Mouse (Mus musculus) cerebral cortex, adult 2 months (tissue): Measurements from ENCODE around the gene Gnai1.

Experiments used
- WGBS: fragments of 180-500 bp; shearing (Covaris S2); methylation state at CpG from one replicate; pipeline ENCODE4 v1.1.7; 2018; 5-methylcytosine and 5-hydroxymethylcytosine counted together

Gene Gnai1

GRCm38 (mm10) chr5:18360281-18360819, at the start of gene Gnai1:
Gnai1 (minus strand) TSS chr5:18360355.
- under 1% methylated on average over 70 of the region's 76 CpGs for WGBS

DNA sequence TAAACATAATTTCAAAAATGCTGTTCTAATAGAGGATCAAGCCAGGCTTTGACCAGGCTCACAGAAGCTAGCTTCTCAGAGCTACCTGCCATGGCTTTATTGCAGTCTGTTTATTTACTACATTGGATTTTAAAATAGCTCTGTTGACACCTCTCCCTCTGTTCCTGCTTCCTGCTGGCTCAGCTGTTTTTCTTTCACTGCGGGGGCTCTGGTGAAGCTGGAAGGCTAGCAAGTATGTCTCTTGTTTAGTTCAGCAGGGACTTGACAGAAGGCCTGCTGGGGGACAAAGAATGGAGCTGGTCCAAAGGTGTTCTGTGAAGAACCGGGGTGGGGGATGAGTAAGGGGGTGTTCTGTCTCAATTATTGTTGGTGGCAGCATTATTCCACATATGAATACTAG, 7.7 kb upstream of the Gnai1 start:
- 22% methylated on average over 2 of the region's 2 CpGs for WGBS

- WGBS: 87% methylated on average over 3 of the region's 3 CpGs
These were observed 5.3 kb upstream of the Gnai1 start for GRCm38 (mm10) chr5:18365460-18365859.

DNA sequence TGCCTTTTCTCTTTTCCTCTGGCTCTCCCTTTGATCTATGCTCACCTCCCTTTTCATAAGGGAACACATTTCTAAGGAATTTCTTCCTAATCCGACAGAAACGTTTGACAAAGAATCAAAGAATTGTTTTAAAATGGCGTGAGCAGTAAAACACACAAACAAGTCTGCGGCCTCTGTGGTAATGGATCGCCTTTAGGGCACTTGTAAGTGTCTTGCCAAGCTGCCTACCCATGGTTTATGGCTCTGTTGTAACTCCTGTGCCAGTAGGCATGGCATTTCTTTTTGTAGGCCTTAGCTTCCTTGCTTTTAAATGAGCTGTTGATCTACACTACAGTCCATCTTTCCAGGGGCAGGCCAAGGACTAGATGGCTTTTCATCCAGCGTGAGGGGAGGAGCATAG, 801 bp upstream of the Gnai1 start:
- 42% methylated on average over 6 of the region's 6 CpGs for WGBS

DNA sequence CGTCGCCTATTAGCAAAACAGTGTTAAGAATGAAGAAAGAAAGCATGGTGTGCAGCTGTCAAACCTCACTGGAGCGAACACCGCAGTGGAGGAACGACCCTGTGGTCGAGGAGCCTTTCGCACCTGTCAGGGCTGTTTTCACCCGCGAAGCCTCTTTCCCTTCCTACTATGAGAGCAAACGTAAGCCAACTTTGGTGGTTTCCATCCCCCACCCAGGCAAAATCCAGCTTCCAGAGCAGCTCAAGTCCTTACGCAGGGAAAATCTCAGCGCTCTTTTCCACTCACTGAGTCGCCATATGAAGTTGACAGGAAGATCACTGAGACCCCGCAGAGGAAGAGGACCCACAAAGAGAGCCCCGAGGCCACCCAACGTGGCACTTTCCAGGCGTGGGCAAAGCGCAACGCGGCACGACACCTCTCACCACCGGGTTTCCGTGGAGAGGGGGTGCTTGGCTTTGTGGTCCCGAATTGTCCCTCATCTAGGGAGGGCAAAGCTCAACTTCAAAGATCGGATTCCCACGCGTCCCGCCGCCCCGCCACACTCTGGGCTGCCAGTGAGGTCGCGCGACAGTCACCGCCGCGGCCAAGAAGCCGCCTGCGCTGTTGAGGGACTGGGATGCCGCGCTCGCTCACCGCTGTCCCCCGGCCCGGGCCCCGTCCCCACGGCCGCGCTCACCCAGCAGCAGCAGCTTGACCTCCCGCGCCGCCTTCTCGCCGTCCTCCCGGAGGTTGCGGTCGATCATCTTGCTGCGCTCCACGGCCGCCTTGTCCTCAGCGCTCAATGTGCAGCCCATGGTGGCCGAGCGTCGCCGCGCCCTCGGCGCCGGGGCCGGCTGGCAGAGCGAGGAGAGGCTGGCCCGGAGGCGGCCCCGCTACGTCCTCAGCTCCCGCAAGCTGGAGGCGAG, 527 bp downstream of the Gnai1 start:
- under 1% methylated on average over 73 of the region's 76 CpGs for WGBS

DNA sequence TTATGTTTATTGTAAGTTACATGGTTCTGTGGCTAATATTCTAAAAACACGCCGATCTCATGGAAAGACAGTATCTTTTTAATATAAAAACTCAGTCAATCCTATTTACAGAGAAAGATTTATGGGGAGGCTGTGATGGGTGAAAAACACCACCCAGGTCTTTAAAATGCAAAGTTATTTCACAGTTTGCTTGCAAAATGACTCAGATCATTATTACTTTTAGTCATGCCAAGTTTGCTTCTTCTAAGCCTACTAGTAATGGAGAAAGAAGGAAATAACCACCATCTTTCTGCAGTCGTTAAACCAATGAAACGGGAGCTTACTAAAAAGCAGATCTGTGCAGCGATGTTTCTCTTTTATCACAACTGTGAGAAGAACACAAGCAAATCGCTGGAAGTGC, 1.4 kb downstream of the Gnai1 start:
- WGBS: 14% methylated on average over 6 of the region's 6 CpGs

DNA sequence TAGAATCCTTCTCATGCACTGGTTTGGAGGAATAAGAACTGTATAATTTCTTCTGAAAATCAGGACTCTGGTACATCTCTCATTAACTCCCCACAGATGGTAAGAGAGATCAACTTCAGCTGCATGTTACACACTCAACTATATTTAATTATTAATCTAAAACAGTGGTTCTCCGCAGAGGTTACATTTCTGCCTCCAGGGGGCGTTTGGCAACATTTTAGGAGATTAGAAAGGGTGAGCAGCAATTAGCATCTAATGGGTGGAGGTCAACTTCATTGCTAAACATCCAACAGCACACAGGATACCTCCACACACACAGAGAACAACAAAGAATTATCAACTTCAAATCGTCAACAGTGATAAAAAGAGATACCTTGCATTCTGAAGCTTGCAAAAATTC, 2.0 kb downstream of the Gnai1 start:
- 12% methylated on average over 3 of the region's 3 CpGs for WGBS

DNA sequence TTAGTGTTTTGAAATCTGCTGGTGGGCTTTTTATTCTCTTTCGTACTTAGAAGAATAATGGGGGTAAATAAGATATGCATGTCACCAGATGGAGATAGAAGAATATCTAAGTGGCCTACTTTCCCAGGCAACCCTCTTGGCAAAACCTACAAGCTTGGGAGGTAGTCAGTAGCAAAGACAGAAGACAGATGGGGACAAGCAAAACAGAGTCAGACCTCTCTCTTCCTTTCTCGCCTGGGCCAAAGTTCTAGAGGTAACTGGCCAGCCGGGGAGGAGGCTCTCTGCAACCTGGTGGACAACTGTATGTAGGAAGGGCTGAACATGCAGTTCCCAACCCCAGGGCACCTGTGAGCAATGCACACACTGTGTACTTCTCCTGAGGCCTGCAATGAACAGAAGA, 12.9 kb downstream of the Gnai1 start:
- 58% methylated on average over 3 of the region's 3 CpGs for WGBS

GRCm38 (mm10) chr5:18343455-18344142, 16.6 kb downstream of the Gnai1 start:
- 91% methylated on average over 4 of the region's 4 CpGs for WGBS

DNA sequence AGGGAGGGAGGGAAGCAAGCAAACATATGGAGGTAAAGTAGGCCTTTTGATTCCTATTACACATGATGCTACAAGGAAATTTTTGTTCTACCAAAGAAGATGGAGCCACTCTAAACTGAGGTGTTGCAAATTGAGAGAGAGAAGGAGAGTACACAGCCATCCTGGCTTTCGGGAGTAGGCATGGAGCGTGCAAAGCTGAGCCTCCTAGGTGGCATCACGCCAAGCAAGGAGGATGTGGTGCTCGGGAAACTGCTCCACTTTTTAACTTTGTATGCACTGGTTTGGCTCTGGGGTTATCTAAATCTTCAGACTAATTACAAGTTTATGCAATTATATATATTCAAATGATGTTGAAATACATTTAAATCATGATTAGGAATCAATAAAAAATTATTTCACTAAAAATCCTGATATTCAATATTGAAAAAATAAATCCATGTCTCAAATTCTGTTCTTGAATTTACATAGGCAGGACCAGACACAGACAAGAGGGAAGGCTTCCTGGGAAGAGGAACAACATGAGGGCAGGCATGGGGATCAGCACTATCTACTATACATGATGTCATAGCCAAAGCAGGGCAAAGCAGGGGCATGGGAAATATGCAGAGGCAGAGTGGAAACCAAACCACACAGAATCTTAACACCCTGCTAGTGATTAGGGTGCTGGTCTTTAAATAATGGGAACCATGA, 17.2 kb downstream of the Gnai1 start:
- 35% methylated on average over 4 of the region's 4 CpGs for WGBS

DNA sequence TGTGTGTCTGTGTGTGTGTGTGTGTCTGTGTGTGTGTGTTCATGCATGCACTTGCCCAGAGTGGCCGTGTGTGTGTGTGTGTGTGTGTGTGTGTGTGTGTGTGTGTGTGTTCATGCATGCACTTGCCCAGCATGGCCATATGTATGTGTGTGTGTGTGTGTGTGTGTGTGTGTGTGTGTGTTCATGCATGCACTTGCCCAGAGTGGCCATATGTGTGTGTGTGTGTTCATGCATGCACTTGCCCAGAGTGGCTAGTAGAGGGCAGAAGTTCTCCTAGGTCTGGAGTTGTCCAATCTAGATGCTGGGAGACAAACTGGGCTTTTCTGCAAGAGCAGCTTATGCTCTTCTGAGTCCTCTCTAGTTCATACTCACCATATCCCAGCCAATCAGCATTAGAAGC, 18.3 kb downstream of the Gnai1 start:
- WGBS: 88% methylated on average over 1 of the region's 1 CpGs

DNA sequence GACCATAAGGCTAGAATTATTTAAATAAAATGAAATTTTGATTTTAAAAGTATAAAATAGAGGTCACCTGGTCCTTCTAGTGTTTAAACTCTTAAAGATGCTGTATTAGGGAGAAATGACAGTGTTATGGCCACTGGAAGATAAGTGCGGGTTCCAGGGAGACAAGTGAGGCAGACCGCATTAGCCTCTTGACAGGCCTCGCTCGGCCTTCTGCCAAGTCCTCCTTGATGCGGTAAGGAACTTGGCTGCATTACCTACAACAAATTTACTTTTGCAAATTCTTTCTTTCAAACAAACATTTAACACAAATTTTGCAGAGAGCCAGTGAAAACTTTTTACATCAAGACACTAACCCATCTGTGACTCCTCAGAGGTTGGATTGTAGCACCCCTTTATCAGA, 27.9 kb downstream of the Gnai1 start:
- 73% methylated on average over 5 of the region's 5 CpGs for WGBS

GRCm38 (mm10) chr5:18330726-18331125, 29.4 kb downstream of the Gnai1 start:
- 25% methylated on average over 8 of the region's 8 CpGs for WGBS

DNA sequence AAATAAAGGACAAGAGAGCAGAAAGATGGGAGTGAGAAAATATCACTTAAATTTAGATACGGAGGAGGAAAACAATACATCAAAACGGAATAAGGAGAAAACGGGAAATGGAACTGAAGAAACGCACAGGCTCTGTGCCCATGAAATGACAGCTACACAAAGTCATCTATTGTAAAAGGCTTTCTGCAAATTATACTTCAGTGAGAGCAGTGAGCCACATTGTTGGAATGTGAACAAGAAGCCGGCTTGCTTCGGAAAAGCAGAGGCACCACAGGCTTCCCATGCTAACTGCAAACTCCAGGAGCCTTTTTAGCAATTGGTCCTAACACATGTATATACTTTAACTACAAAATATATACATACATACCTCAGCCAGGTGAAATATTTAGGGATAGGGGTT, 34.0 kb downstream of the Gnai1 start:
- 31% methylated on average over 6 of the region's 6 CpGs for WGBS

- 82% methylated on average over 9 of the region's 9 CpGs for WGBS
These were observed 36.6 kb downstream of the Gnai1 start for GRCm38 (mm10) chr5:18323534-18323933.

DNA sequence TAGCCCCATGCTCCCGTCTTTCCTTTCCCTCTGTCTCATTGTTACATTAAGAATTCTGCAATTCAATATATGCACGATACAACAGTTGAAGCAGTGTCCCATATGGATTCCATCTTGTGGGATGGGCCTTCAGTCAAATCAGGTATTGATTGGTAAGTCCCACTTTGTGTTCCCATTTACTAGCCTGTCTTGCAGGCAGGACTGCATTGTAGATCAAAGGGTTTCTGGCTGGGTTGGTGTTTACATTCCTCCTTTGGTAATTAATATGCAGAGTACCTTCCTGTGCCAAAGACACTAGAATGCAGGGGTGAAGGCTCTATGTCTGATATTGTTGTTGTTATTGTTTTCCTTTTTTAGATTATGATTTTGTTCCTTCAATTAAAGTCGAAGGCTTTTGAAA, 38.5 kb downstream of the Gnai1 start:
- whole genome bisulfite sequencing: 59% methylated on average over 3 of the region's 3 CpGs

DNA sequence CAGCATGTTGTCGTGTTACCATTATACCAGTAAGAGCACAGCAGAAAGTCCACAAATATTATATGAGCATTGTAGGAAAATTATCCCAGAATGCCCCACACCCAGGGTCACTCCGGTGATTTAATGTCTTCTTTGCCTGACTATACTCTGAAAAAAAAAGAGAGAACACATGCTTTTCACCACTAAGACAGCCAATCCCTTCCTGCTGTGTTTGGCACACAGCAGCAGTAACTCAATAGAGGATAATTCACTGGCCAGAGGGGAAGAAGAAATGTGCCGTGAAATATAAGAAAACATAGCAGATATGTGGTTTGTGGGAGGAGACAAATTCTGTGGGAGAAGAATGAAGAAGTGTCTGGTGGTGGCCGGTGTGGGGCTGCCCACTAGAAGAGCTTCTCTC, 41.3 kb downstream of the Gnai1 start:
- 51% methylated on average over 4 of the region's 4 CpGs for WGBS

- 4% methylated on average over 1 of the region's 1 CpGs for WGBS
These were observed 52.8 kb downstream of the Gnai1 start for GRCm38 (mm10) chr5:18307229-18307804.

DNA sequence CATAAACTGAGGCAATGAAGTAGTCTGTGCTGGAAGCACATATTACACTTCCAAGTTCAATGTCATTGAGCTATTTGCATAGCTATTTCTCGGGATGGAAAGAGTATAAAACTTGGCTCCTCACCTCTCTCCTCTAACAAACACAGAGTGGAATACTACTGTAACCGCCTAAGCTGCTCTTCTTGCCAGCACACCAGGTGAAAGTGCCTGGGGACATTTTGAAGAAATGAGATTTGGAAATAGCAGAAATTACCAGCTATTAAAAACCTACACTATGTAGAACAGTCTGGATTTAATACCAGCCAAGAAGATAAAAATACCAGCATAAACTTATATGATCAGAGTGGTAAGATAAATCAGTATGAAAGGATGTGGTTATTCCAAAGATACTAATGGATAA, 63.6 kb downstream of the Gnai1 start:
- 63% methylated on average over 2 of the region's 2 CpGs for WGBS

DNA sequence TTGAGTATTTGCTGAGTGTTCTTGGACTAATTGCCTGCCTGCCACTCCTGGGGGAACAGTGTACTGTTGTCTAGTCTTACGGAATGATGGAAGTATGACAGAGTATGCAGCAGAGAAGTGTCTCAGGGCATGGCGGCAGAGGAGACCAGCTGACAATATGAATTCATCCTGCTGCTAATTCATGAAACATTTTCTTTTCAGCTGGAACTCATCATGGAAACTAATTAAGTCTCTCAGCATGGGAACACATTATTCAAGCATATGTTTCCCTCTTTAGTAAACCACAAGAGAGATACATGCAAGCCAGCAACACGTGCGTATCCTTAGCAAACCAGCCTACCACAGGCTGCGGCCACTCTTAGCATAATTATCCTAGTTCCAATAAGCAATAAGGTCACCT, 67.4 kb downstream of the Gnai1 start:
- WGBS: 51% methylated on average over 5 of the region's 5 CpGs

- 58% methylated on average over 4 of the region's 4 CpGs for WGBS
These were observed 70.6 kb downstream of the Gnai1 start for GRCm38 (mm10) chr5:18289530-18289929.

DNA sequence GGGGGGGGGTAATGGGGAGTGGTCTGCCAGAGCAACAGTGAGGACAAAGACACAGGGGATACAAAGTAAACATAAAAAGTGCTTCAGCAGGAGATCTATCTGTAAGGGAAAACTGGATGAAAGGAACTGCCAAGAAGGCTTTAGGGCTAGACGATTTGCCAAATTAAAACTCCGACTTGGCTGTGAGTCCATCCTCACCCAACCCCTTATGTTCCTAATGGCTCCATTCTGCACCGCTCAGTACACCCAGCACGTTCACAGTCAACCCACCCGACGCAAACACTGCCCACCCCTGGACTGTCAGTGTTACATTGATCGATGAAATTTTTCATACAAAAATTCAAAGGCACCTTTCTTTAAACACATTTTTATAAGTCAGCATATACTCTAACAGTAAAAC, 71.5 kb downstream of the Gnai1 start:
- 43% methylated on average over 7 of the region's 7 CpGs for WGBS
